Mouse (Mus musculus) right cerebral cortex, postnatal 14 days (tissue): ENCODE results near the gene Anapc10.
"Not testable (repeated sequence)": the region's sequence is repeated elsewhere in the genome, so short reads cannot be mapped to it uniquely, and the experiment has no call there.

Experiments
- DNase-seq: peaks from one replicate; pipeline ENCODE4 v3.0.0; 2022

The Anapc10 gene

GRCm38 (mm10) chr8:79711064-79711961, at the start of gene Anapc10, which contains the start of gene Abce1:
Gene Anapc10 (plus strand): TSS chr8:79711820.
Gene Abce1 (minus strand): TSS chr8:79711740.
- peak; percentile 100 for DNase-seq

- DNase-seq: no peak
Measured at GRCm38 (mm10) chr8:79676461-79676860, 35.2 kb upstream of the Anapc10 start.

- DNase-seq: no peak
Measured at GRCm38 (mm10) chr8:79679005-79679404, 32.6 kb upstream of the Anapc10 start.

GRCm38 (mm10) chr8:79680083-79680482, 31.5 kb upstream of the Anapc10 start:
- not testable (repeated sequence) for DNase-seq

DNA sequence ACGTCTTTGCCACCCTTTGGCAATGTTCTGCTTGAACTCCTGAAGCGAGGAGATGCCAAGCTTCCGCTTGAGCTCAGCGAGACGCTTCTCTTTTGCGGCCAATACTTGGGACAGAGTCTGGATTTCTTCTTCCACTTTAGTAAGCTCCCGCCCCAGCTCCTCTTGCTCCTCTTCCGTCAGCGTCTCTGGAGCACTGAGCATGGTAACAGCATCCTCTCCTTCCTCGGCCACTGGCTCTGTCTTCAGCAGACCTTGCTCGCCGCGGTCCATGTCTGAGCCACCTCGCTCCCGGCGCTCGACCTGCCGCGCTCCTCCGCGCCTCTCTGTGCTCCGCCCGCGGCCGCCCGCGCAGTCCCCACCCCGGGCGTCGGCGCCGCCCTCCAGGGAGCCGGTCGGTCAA, 31.1 kb upstream of the Anapc10 start:
- DNase-seq: peak; percentile 12

DNA sequence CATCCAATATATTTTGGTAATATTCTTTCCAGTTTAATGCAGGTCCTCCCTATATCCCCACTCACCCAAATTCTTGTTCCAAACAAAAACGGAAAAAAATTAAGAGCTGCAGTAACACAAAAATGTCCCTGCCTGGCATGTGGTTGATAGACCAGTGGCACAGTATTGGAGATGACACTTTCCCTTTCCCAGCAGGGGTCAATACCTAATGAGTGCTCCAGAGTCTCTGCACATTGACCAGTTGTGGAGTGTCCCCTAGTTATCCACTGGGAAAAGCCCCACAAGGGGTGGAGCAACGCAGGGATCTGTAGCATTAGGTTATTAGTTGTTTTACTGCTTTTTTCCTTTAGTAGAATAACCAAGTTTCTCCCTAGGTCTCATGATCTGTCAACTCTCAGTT, 30.7 kb upstream of the Anapc10 start:
- DNase-seq: no peak

GRCm38 (mm10) chr8:79685927-79686326, 25.7 kb upstream of the Anapc10 start:
- DNase-seq: not testable (repeated sequence)

- no peak for DNase-seq
Measured at GRCm38 (mm10) chr8:79692531-79692930, 19.1 kb upstream of the Anapc10 start.

GRCm38 (mm10) chr8:79706687-79707086, 4.9 kb upstream of the Anapc10 start:
- no peak for DNase-seq

DNA sequence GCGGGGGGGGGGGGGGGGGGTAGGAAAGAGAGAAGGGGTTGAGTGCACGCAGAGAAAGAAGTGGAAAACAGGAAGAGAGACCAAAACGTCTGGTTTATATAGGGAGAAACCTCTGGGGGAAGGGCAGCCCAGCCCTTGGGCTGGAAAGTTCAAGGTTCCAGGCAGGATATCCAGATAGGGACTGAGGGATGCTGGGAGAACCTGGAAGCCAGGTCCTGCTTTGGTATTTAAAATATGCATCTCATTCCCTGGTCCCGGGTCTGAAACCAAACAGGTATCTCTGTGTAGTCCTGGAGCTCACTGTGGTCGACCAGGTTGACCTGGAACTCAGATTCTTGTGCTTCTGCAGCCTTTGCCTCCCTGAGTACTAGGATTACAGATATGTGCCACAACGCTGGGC, 1.1 kb downstream of the Anapc10 start:
- DNase-seq: no peak

GRCm38 (mm10) chr8:79721537-79721936, 9.9 kb downstream of the Anapc10 start:
- no peak for DNase-seq

DNA sequence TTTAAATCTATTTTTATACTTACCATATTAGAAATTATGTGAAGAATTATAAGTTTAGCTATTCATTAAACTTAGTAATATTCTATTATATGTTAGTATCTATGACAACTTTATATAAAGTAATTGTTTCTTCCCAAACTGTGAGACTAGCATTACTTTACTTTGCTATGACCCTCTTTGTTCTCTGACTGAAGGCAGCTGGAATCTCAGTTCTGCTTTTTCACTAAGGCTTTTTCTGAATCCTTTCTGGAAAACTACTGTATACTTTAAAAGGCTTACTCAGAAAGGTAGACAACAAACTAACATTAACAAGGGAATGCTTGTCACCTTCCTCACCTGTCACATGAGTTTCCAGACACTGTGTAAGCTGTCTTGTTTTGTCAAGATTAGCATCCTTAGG, 11.7 kb downstream of the Anapc10 start:
- DNase-seq: no peak

GRCm38 (mm10) chr8:79724589-79724988, 13.0 kb downstream of the Anapc10 start:
- DNase-seq: no peak

GRCm38 (mm10) chr8:79727900-79728299, 16.3 kb downstream of the Anapc10 start:
- no peak for DNase-seq

DNA sequence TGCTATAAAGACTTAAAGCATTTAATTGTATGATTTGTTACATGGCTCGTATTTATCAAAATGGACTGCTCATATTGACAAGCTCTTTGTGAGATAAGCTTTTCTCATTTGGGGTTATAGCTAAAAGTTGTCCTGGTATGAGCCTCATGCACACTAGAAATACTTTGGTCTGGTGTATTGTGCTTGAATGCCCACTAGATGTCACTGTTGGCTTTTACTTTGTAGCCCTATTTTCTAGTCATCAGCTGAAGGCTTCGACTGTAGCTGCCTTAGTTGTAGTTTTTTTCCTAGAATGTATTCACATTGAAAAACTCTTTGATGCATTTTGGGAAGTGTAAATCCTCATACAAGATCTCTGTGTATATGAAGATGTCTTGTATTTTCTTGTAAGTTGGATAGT, 22.7 kb downstream of the Anapc10 start:
- no peak for DNase-seq

GRCm38 (mm10) chr8:79748171-79748570, 36.6 kb downstream of the Anapc10 start:
- no peak for DNase-seq

- no peak for DNase-seq
Measured at GRCm38 (mm10) chr8:79748591-79748990, 37.0 kb downstream of the Anapc10 start.

GRCm38 (mm10) chr8:79750305-79750704, 38.7 kb downstream of the Anapc10 start:
- no peak for DNase-seq

DNA sequence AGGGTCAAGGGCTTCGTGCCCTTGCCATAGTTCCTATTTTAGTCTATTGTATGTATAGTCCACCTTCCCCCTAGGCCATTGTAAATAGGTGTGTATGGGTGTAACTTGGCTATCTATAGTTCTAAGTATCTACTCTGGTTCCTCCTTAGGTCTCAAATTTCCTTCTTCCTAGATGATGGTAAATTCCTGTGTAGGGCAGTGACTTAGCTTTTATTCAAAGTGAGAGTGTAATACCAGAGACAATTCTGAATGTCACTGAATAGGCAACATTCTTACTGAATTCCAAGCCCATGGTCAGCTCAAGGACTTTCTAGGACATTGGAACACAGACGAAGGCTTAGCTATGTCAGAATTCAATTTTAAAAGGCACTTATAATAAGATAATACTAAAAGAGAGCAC, 83.3 kb downstream of the Anapc10 start:
- not testable (repeated sequence) for DNase-seq

DNA sequence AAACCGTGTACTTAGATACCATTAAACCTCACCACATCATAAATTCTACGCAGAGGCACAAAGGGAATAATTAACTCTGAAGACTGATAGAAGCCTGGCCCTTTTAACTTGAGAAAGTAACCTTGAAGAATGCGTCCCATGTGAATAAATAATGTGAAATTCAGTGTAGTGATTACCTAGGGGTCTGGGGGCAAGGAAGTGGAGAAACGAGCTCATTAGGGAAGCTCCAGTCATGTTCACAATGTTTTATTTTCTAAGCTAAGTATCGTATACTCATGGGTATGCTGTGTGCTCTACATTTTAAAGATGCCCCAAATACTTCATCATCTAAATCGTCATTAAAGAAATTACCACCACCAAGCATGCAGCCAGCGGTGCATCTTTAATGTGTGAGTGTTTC, 85.1 kb downstream of the Anapc10 start:
- no peak for DNase-seq

- no peak for DNase-seq
Measured at GRCm38 (mm10) chr8:79804499-79804898, 92.9 kb downstream of the Anapc10 start.

GRCm38 (mm10) chr8:79806971-79807370, 95.4 kb downstream of the Anapc10 start:
- DNase-seq: no peak

DNA sequence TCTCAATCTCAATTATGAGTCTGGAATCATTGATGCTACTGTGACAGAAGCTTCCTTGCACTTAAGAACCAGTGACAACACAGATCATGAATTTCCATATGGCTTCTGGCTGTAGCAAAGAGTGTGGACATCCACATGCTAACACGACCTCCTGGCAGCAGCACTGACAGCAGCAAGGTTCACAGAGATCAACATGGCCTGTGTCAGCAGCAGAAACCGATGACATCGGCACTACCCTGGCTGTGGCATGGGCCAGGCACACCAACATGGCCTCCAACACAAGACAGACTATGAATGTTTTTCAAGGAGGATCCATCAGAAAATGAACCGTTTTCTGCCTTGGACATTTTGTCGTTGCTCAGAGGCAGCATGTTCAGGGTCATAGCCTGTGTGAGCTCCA, 114.9 kb downstream of the Anapc10 start:
- DNase-seq: no peak
